Mouse (Mus musculus): ENCODE data around the gene Mrps18a. TPM values are rescaled to one million over a fixed set of nuclear protein-coding genes. Genes with fewer than 3 reads are reported as not detected.

Mrps18a gene
- polyA plus RNA-seq, 1 experiment from 2014 or later = 151 TPM

DNA sequence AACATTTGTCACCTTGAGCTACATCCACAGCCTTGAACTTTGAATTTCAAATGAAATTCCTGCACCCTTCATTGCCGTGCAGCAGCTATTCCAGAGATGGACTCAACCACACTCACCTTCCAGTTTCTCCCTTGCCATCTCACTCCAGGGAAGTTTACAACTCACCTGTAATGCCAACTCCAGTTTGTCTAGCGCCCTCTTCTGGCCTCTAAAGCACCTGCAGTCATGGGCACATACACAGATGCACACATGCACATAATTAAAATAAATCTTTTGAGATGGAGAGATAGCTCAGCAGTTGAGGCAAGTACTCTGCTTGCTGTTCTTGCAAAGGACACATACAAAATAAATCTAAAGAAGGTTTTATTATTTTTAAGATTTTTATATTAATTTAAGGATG lies 31.7 kb upstream of the Mrps18a start:
- Histone ChIP-seq H3K27ac (no peak overlapping the region), H3K9me3 (no peaks in the 10 kb centered on the region), H3K36me3 (no peaks in the 10 kb centered on the region), H3K4me1 (replicated peaks) (peaks cover 26% of the 10 kb centered on the region), H3K27me3 (ENCODE audit: insufficient read depth, poor library complexity, severe bottlenecking) (peaks cover 3% of the 10 kb centered on the region; the same call in 1 of the 2 replicates), H3K4me3 (no peak overlapping the region)
- DNase-seq (ENCODE audit: low spot score) = no peak
- WGBS = 82% methylated on average over 2 of the region's 2 CpGs

DNA sequence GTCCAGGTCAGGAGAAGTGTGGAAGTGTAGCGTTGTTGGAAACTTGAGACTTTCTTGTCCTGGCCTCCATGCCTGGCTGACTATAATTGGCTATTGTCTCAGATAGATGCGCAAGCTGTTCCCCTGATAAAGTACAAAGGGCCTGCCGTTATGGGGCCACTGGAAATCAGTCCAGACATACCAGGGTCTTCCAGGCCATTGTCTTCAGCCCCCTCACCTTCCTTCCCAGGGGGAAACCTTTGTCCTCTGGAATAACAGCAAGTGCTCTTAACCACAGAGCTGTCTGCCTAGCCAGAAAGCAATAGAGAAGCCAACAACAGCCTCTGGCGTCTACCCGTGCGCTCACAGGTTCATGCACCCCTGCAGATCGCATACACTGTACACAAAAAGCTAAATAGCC lies 30.4 kb upstream of the Mrps18a start:
- no peaks in the 10 kb centered on the region for H3K9me3 ChIP-seq
- no peak overlapping the region for H3K4me3 ChIP-seq
- H3K36me3 ChIP-seq = no peaks in the 10 kb centered on the region
- 0 out of 2 replicates have a peak, but pooled peaks cover 4% of the 10 kb centered on the region for H3K27me3 ChIP-seq (ENCODE audit: insufficient read depth, poor library complexity, severe bottlenecking)
- no peak for DNase-seq (ENCODE audit: low spot score)
- H3K4me1 ChIP-seq (replicated peaks) = peaks cover 31% of the 10 kb centered on the region
- 36% methylated on average over 7 of the region's 7 CpGs for WGBS
- peak overlapping the region; percentile 46; the same call in 1 of the 2 replicates for H3K27ac ChIP-seq

DNA sequence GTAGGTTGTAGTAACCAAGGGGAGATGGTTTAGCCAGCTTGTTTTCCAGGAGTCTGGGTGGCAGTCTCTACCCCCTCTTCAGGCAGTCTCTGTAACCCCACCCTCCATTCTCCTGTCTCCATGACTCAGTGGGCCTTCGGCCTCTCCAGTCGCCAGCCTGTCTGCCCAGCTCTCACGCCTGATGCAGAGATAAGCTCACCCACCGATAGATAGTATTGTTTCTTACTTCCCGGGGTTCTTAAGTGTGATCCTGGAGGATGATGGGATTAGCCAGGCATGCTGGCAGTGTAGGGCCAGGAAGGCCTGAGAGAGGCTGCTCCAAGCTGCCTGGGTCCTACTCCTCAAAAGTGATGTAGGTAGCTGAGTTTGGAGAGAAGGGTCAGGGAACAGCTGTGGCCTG lies 29.7 kb upstream of the Mrps18a start:
- 56% methylated on average over 5 of the region's 5 CpGs for WGBS
- DNase-seq (ENCODE audit: low spot score) = no peak
- Histone ChIP-seq H3K36me3 (no peaks in the 10 kb centered on the region), H3K27ac (no peak overlapping the region), H3K9me3 (no peaks in the 10 kb centered on the region), H3K27me3 (ENCODE audit: insufficient read depth, poor library complexity, severe bottlenecking) (0 out of 2 replicates have a peak, but pooled peaks cover 4% of the 10 kb centered on the region), H3K4me1 (replicated peaks) (peaks cover 31% of the 10 kb centered on the region), H3K4me3 (no peak overlapping the region)

DNA sequence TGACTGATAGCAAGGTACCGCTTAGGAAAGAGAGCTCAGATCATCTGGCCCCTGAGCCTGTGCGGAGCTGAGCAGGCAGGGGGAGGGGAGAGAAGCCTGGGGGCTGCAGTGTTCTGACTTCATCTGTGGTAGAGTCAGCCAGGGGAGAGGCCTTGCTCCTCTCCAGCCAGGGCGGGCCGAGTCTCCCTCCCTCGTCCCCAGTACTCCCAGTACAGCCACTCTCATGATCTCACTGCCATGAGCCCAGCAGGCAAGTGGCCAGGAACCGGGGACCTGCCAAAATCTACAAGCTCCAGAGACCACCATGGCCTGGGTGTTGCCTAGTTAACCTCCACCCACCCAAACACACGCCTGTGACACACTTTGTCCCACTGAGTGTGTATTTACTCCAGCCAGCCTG lies 29.1 kb upstream of the Mrps18a start:
- peaks cover 35% of the 10 kb centered on the region for H3K4me1 ChIP-seq (replicated peaks)
- no peaks in the 10 kb centered on the region for H3K9me3 ChIP-seq
- no peak for DNase-seq (ENCODE audit: low spot score)
- no peak overlapping the region for H3K4me3 ChIP-seq
- no peaks in the 10 kb centered on the region for H3K36me3 ChIP-seq
- no peak overlapping the region for H3K27ac ChIP-seq
- 63% methylated on average over 7 of the region's 7 CpGs for WGBS
- H3K27me3 ChIP-seq (ENCODE audit: insufficient read depth, poor library complexity, severe bottlenecking) = 0 out of 2 replicates have a peak, but pooled peaks cover 4% of the 10 kb centered on the region

DNA sequence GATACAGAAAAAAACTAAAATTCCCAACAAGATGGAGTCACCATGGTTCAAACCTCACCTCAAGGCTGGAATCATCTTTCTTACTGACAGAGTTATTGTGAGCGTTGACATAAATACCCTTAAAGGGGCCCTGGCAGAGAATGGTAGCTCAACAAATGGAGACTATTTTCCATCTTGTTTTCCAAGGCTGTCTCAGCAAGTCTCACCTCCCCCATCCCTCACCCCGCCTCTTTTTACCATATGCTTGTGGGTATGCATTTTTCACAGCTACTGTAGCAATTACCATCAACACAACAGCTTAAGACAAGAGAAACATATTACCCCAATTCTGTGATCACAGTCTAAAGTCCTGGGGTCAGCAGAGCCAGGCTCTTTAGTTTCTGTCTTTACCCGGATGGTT lies 27.4 kb upstream of the Mrps18a start:
- Histone ChIP-seq H3K4me1 (replicated peaks) (peaks cover 39% of the 10 kb centered on the region), H3K36me3 (no peaks in the 10 kb centered on the region), H3K4me3 (no peak overlapping the region), H3K9me3 (no peaks in the 10 kb centered on the region), H3K27ac (no peak overlapping the region), H3K27me3 (ENCODE audit: insufficient read depth, poor library complexity, severe bottlenecking) (0 out of 2 replicates have a peak, but pooled peaks cover 7% of the 10 kb centered on the region)
- 83% methylated on average over 3 of the region's 3 CpGs for WGBS
- no peak for DNase-seq (ENCODE audit: low spot score)

DNA sequence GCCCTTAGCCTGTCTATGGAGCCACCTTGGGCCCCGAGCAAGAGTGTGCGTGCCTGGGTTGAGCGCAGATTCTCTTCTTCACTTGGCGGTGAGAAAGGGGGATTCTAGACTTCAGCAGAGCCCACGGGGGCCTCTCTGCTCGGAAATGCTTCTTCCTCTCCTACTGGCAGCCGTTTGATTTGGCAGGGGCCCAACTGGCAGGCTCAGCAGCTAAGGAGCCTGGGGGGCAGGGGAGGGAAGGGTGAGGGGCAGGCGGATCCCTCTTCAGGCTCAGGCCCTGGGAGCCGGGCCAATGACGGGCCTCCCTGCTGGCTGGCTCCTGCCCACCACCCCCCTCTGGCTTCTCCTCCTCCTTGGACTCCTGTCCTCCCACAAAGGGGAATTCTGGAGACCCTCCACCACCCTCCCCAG lies 26.7 kb upstream of the Mrps18a start:
- H3K36me3 ChIP-seq = no peaks in the 10 kb centered on the region
- DNase-seq (ENCODE audit: low spot score) = no peak
- H3K27ac ChIP-seq = peak overlapping the region; percentile 66
- 0 out of 2 replicates have a peak, but pooled peaks cover 7% of the 10 kb centered on the region for H3K27me3 ChIP-seq (ENCODE audit: insufficient read depth, poor library complexity, severe bottlenecking)
- peaks cover 39% of the 10 kb centered on the region for H3K4me1 ChIP-seq (replicated peaks)
- peak overlapping the region; percentile 16; the same call in 1 of the 2 replicates for H3K4me3 ChIP-seq
- no peaks in the 10 kb centered on the region for H3K9me3 ChIP-seq
- WGBS = 19% methylated on average over 10 of the region's 10 CpGs

DNA sequence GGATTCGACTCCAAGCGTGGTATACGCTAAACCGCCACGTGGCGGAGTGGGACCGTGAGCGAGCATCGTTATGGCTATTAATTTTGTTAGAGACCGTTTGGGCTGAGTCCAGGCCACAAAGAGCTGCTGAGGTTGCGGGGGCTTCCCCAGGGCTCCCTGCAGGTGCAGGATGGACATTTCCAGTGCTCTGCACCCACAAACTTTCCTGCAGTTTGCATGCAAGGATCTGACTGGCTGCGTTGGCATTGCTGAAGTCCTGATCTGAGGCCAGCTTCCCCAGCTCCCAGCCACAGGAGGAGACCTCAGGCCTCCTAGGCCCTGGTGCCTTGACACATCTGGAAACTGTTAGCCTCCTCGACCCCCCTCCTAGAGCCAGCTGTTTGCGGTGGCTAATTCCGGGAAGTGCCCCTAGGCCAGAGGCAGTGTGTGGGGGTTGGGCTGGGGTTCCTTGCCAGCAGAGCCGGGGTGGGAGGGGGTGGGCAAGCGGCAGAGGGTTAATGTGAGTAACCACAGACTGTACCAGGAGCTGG lies 24.4 kb upstream of the Mrps18a start:
- no peaks in the 10 kb centered on the region for H3K36me3 ChIP-seq
- H3K4me1 ChIP-seq (replicated peaks) = peaks cover 23% of the 10 kb centered on the region
- WGBS = 58% methylated on average over 17 of the region's 17 CpGs
- 0 out of 2 replicates have a peak, but pooled peaks cover 7% of the 10 kb centered on the region for H3K27me3 ChIP-seq (ENCODE audit: insufficient read depth, poor library complexity, severe bottlenecking)
- peak; percentile 69 for DNase-seq (ENCODE audit: low spot score)
- H3K9me3 ChIP-seq = no peaks in the 10 kb centered on the region
- H3K27ac ChIP-seq = peak overlapping the region; percentile 57; the same call in 1 of the 2 replicates
- no peak overlapping the region for H3K4me3 ChIP-seq

DNA sequence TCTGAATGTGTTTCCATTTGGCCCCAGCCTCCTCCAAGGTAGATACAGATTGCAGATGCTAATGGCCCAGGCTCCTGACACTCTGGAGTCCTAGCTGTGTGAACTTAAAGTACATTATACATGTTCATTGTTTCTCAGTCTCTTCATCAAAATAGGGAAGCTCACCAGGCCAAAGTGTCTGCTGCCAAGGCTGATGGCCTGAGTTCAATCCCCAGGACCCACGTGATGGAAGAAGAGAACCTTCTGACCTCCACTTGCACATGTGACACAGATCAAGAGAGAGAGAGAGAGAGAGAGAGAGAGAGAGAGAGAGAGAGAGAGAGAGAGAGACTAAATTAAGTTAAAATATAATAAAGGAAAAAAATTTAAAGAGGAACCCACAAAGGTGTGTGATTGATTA lies 19.4 kb upstream of the Mrps18a start:
- Histone ChIP-seq H3K36me3 (no peaks in the 10 kb centered on the region), H3K27ac (no peak overlapping the region), H3K4me1 (replicated peaks) (peaks cover 12% of the 10 kb centered on the region), H3K27me3 (ENCODE audit: insufficient read depth, poor library complexity, severe bottlenecking) (peaks cover 3% of the 10 kb centered on the region; the same call in 1 of the 2 replicates), H3K9me3 (no peaks in the 10 kb centered on the region), H3K4me3 (no peak overlapping the region)
- DNase-seq (ENCODE audit: low spot score) = no peak
- WGBS = 71% methylated on average over 1 of the region's 1 CpGs

DNA sequence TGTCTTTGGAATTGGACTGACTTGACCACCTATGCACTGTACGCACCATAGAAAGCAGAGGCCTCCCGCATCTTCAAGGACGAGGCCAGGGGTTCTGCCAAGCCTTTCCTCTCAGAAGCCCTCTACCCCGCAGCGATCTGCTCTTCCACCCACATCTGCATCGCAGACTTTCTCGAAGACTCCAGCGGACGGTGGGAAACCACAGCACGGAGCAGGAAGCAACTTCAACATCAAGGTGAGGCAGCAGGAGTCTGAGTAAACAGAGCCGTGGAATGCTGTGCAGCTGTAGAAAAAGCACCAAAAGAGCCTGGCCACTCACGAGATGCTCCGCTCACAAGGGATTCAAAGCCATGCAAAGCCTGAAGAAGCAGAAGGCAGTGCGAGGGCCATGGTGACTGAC lies 18.9 kb upstream of the Mrps18a start:
- peak; percentile 37 for DNase-seq (ENCODE audit: low spot score)
- Histone ChIP-seq H3K27ac (no peak overlapping the region), H3K9me3 (no peaks in the 10 kb centered on the region), H3K36me3 (no peaks in the 10 kb centered on the region), H3K4me1 (replicated peaks) (peaks cover 6% of the 10 kb centered on the region; the same call in 1 of the 2 replicates), H3K27me3 (ENCODE audit: insufficient read depth, poor library complexity, severe bottlenecking) (peaks cover 3% of the 10 kb centered on the region; the same call in 1 of the 2 replicates), H3K4me3 (no peak overlapping the region)
- WGBS = 77% methylated on average over 14 of the region's 14 CpGs

DNA sequence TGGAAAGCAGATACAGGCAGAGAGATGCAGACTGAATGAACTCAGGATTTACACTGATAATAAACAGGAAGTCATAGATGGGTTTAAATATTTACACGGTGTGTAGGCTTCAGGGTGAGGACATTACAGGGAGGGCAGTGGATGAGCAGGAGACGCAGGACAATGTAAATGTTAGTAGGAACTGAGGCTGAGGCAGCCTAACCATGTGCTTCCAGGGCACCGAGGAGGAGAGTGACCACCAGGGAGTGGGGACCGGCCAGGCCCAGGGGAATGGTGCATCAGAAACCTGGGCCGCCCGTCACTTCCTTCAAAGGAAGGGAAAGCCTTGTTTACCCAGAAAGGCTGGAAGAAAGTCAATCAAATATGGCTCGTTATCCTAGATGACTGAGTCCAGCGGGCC lies 12.3 kb upstream of the Mrps18a start:
- no peaks in the 10 kb centered on the region for H3K9me3 ChIP-seq
- H3K4me1 ChIP-seq (replicated peaks) = peaks cover 13% of the 10 kb centered on the region; the same call in 1 of the 2 replicates
- no peaks in the 10 kb centered on the region; the same call in 1 of the 2 replicates for H3K27me3 ChIP-seq (ENCODE audit: insufficient read depth, poor library complexity, severe bottlenecking)
- no peak for DNase-seq (ENCODE audit: low spot score)
- no peaks in the 10 kb centered on the region for H3K36me3 ChIP-seq
- 72% methylated on average over 8 of the region's 8 CpGs for WGBS
- H3K27ac ChIP-seq = no peak overlapping the region
- no peak overlapping the region for H3K4me3 ChIP-seq

DNA sequence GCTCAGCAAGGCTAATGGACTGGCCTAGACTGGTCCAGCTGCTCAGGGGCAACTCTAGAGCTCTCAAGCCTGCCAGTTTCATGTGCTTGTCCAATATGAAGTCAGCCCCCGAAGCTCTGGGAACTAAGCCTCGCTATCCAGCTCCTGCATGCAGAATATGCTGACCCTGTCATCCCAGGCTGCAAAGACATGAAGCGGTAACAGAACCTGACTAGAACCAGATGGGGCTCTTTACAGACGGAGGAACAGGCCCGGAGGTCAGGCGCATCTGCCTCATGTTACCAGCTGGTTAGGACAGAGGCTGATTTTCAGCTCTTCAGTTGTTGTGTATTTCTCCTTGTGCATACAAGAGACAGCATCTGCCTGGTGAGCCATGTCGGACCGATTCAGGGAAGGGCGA lies 8.9 kb upstream of the Mrps18a start:
- Histone ChIP-seq H3K9me3 (no peaks in the 10 kb centered on the region), H3K27me3 (ENCODE audit: insufficient read depth, poor library complexity, severe bottlenecking) (no peaks in the 10 kb centered on the region), H3K27ac (peak overlapping the region; percentile 1; the same call in 1 of the 2 replicates), H3K36me3 (no peaks in the 10 kb centered on the region), H3K4me3 (no peak overlapping the region), H3K4me1 (replicated peaks) (peaks cover 15% of the 10 kb centered on the region)
- no peak for DNase-seq (ENCODE audit: low spot score)
- WGBS = 74% methylated on average over 9 of the region's 9 CpGs

DNA sequence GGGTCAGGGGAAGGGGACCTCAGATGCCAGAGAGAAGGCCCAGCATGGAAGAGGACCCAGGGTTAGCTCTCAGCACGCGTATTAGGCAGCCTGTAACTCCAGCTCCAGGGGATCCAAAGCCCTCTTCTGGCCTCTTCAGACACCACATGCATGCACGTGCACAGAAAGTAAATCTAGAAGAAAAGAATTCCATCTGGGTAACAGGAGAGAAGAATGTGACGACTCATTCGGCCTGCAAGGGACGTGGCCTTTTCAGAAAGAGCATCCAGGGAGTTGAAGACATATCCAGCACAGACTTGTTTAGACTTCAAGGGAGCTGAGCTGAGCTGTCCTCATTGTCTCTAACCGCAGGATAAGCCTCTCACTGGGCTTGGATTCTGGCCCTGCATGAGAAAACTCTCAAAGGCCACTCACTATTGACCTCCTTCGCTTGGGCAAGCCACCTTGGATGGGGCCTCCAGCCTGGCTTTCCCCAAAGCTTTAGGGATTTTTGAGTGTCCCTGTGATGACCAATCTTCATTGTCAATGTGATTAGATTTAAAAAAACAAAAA lies 8.1 kb upstream of the Mrps18a start:
- no peaks in the 10 kb centered on the region for H3K36me3 ChIP-seq
- no peaks in the 10 kb centered on the region for H3K27me3 ChIP-seq (ENCODE audit: insufficient read depth, poor library complexity, severe bottlenecking)
- no peaks in the 10 kb centered on the region for H3K9me3 ChIP-seq
- no peak overlapping the region for H3K27ac ChIP-seq
- WGBS = 49% methylated on average over 8 of the region's 8 CpGs
- no peak overlapping the region for H3K4me3 ChIP-seq
- DNase-seq (ENCODE audit: low spot score) = no peak
- peaks cover 15% of the 10 kb centered on the region for H3K4me1 ChIP-seq (replicated peaks)

DNA sequence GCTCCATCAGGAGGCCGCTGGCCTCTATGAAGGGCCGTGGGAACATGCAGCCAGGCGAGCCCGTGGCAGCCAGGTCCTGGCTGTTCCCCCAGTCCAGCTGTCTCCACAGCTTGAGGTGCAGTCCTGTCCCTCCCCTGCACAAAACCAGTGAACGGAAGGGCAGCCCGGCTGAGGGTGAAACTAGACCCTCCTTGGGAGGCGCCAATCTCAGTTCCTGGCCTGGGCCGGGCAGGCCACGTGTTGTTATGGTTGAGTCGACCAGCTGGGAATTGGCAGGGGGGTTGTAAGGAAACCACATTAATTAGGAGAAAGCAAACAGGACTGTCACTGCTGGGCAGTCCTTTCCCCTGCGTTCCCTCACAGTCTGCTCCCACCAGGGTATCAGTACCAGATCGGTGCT lies 6.3 kb upstream of the Mrps18a start:
- peaks cover 15% of the 10 kb centered on the region for H3K4me1 ChIP-seq (replicated peaks)
- H3K36me3 ChIP-seq = no peaks in the 10 kb centered on the region
- 52% methylated on average over 12 of the region's 12 CpGs for WGBS
- H3K9me3 ChIP-seq = no peaks in the 10 kb centered on the region
- H3K4me3 ChIP-seq = peak overlapping the region; percentile 21; the same call in 1 of the 2 replicates
- peak; percentile 71 for DNase-seq (ENCODE audit: low spot score)
- H3K27me3 ChIP-seq (ENCODE audit: insufficient read depth, poor library complexity, severe bottlenecking) = peaks cover 9% of the 10 kb centered on the region; the same call in 1 of the 2 replicates
- H3K27ac ChIP-seq = peak overlapping the region; percentile 74

All from hindbrain, embryonic 10.5 days (tissue).